ENCODE assay signal across 26 mouse cellular contexts in genomic region chr11:96259511-96259910, GRCm38 (mm10). TPM values are rescaled to one million over a fixed set of nuclear protein-coding genes. Genes with fewer than 3 reads are reported as not detected.
DNase-seq lines count a peak whose midpoint lies in the region; ATAC-seq and TF ChIP-seq lines count a peak whose summit lies in the region.
"Had no signal": no experiment of that assay in that cellular context is flagged by ENCODE, and none has a peak within 500 bp of the region (broad histone marks: within the 10 kb centered on the region; RNA-seq: fewer than 3 reads in every experiment).

No protein-coding gene starts in this region.

- no peak overlapping the region for H3K4me3 ChIP-seq in kidney, adult 2 months (ENCODE audit: insufficient read depth, low read depth, low read length)
- H3K4me3 ChIP-seq in lung, embryonic 14.5 days (ENCODE audit: low read depth, low read length), result no peak overlapping the region
- no peak overlapping the region for H3K4me3 ChIP-seq in lung, postnatal 0 days (ENCODE audit: low read depth, low read length)
- H3K4me3 ChIP-seq in intestine, postnatal 0 days (ENCODE audit: low read depth, low read length), result no peak overlapping the region
- H3K4me3 ChIP-seq in neural tube, embryonic 15.5 days (replicated peaks), result no peak overlapping the region
- H3K4me3 ChIP-seq: embryonic facial prominence, embryonic 10.5 days; embryonic facial prominence, embryonic 15.5 days; forebrain, embryonic 13.5 days; heart, embryonic 13.5 days; hindbrain, embryonic 15.5 days; myocyte; stomach, embryonic 15.5 days had no signal

- no peak overlapping the region for H3K9ac ChIP-seq in lung, embryonic 14.5 days
- no peak overlapping the region for H3K9ac ChIP-seq in lung, postnatal 0 days (replicated peaks; ENCODE audit: low read depth)
- H3K9ac ChIP-seq in intestine, postnatal 0 days (ENCODE audit: low read depth, low read length), result no peak overlapping the region
- no peak overlapping the region for H3K9ac ChIP-seq in neural tube, embryonic 15.5 days (replicated peaks)
- H3K9ac ChIP-seq: embryonic facial prominence, embryonic 15.5 days; forebrain, embryonic 13.5 days; heart, embryonic 13.5 days; hindbrain, embryonic 15.5 days; liver, embryonic 14.5 days; stomach, embryonic 15.5 days had no signal

- no peak overlapping the region for H3K4me2 ChIP-seq in lung, embryonic 14.5 days
- H3K4me2 ChIP-seq in lung, postnatal 0 days (replicated peaks; ENCODE audit: low read depth, low read length), result no peak overlapping the region
- no peak overlapping the region for H3K4me2 ChIP-seq in intestine, postnatal 0 days (replicated peaks; ENCODE audit: low read depth)
- H3K4me2 ChIP-seq in neural tube, embryonic 15.5 days, result no peak overlapping the region
- H3K4me2 ChIP-seq: embryonic facial prominence, embryonic 15.5 days; forebrain, embryonic 13.5 days; heart, embryonic 13.5 days; hindbrain, embryonic 15.5 days; midbrain, embryonic 11.5 days; stomach, embryonic 15.5 days had no signal

- no peaks in the 10 kb centered on the region for H3K9me3 ChIP-seq in lung, embryonic 14.5 days (ENCODE audit: low read depth, low read length)
- no peaks in the 10 kb centered on the region for H3K9me3 ChIP-seq in lung, postnatal 0 days (ENCODE audit: low read length)
- H3K9me3 ChIP-seq in intestine, postnatal 0 days (ENCODE audit: control insufficient read depth), result no peaks in the 10 kb centered on the region
- H3K9me3 ChIP-seq in neural tube, embryonic 15.5 days (replicated peaks), result no peaks in the 10 kb centered on the region
- H3K9me3 ChIP-seq: embryonic facial prominence, embryonic 10.5 days; embryonic facial prominence, embryonic 15.5 days; forebrain, embryonic 13.5 days; heart, embryonic 13.5 days; hindbrain, embryonic 15.5 days; stomach, embryonic 15.5 days had no signal

- no peak for TF ChIP-seq CTCF in kidney, adult 2 months (conservative IDR thresholded peaks at IDR 0.05; ENCODE audit: insufficient read depth, insufficient read length, low read depth, low read length)
- TF ChIP-seq CTCF in lung, embryonic 14.5 days (IDR thresholded peaks at IDR 0.05; ENCODE audit: low read depth), result no peak
- no peak for TF ChIP-seq CTCF in lung, postnatal 0 days (IDR thresholded peaks at IDR 0.05)
- TF ChIP-seq CTCF in intestine, postnatal 0 days (IDR thresholded peaks at IDR 0.05; ENCODE audit: low read depth), result no peak

- DNase-seq in kidney, adult 2 months, result no peak
- DNase-seq in kidney, adult 18-20 months, result no peak
- peak; percentile 0 for DNase-seq in lung, embryonic 14.5 days
- no peak for DNase-seq in lung, postnatal 0 days (ENCODE audit: low spot score)
- DNase-seq: B cell, adult 2 months; cerebellum, adult 8-10 months; cerebellum, postnatal 36 days; gastrocnemius, postnatal 10 days; heart, postnatal 10 days; liver; lung, adult 2 months; right cerebral cortex, postnatal 25 days; thymus, postnatal 14 days had no signal

- peaks cover 41% of the 10 kb centered on the region for H3K4me1 ChIP-seq in kidney, adult 2 months (ENCODE audit: control insufficient read depth, insufficient read depth, low read length)
- H3K4me1 ChIP-seq in lung, embryonic 14.5 days (ENCODE audit: insufficient read depth), result no peaks in the 10 kb centered on the region
- H3K4me1 ChIP-seq in lung, postnatal 0 days (ENCODE audit: insufficient read depth, low read depth, low read length), result no peaks in the 10 kb centered on the region
- no peaks in the 10 kb centered on the region for H3K4me1 ChIP-seq in intestine, postnatal 0 days (replicated peaks; ENCODE audit: control insufficient read depth, insufficient read depth, low read length)
- peaks cover 77% of the 10 kb centered on the region for H3K4me1 ChIP-seq in neural tube, embryonic 15.5 days
- H3K4me1 ChIP-seq: forebrain, embryonic 13.5 days; heart, embryonic 13.5 days; hindbrain, embryonic 15.5 days had no signal

- H3K36me3 ChIP-seq in kidney, adult 2 months (ENCODE audit: control insufficient read depth, insufficient read depth, low read length), result no peaks in the 10 kb centered on the region
- H3K36me3 ChIP-seq in lung, embryonic 14.5 days (ENCODE audit: insufficient read depth), result no peaks in the 10 kb centered on the region
- H3K36me3 ChIP-seq in lung, postnatal 0 days (ENCODE audit: insufficient read depth, low read length), result no peaks in the 10 kb centered on the region
- no peaks in the 10 kb centered on the region for H3K36me3 ChIP-seq in intestine, postnatal 0 days (ENCODE audit: control insufficient read depth, insufficient read depth)
- H3K36me3 ChIP-seq in neural tube, embryonic 15.5 days, result no peaks in the 10 kb centered on the region
- H3K36me3 ChIP-seq: embryonic facial prominence, embryonic 10.5 days; embryonic facial prominence, embryonic 15.5 days; heart, embryonic 13.5 days; hindbrain, embryonic 15.5 days; stomach, embryonic 15.5 days had no signal

- WGBS in kidney, adult 2 months, result 11% methylated on average over 1 of the region's 1 CpGs
- 9% methylated on average over 1 of the region's 1 CpGs for WGBS in lung, embryonic 14.5 days
- WGBS in lung, postnatal 0 days, result 17% methylated on average over 1 of the region's 1 CpGs
- WGBS in intestine, postnatal 0 days, result 4% methylated on average over 1 of the region's 1 CpGs
- 14% methylated on average over 1 of the region's 1 CpGs for WGBS in neural tube, embryonic 15.5 days

- no peak for TF ChIP-seq EP300 in lung, postnatal 0 days (IDR thresholded peaks at IDR 0.05)

- peak overlapping the region; percentile 36 for H3K27ac ChIP-seq in kidney, adult 2 months (ENCODE audit: insufficient read depth, low read depth, low read length)
- H3K27ac ChIP-seq in lung, embryonic 14.5 days (ENCODE audit: low read depth), result no peak overlapping the region
- no peak overlapping the region for H3K27ac ChIP-seq in lung, postnatal 0 days (ENCODE audit: low read length)
- no peak overlapping the region for H3K27ac ChIP-seq in intestine, postnatal 0 days (ENCODE audit: low read depth, low read length)
- H3K27ac ChIP-seq in neural tube, embryonic 15.5 days (replicated peaks), result 0 out of 2 replicates have a peak overlapping the region, but pooled peaks have one; percentile 2
- H3K27ac ChIP-seq: embryonic facial prominence, embryonic 10.5 days; embryonic facial prominence, embryonic 15.5 days; forebrain, embryonic 13.5 days; heart, embryonic 13.5 days; hindbrain, embryonic 15.5 days; liver, embryonic 14.5 days; stomach, embryonic 15.5 days had no signal

- TF ChIP-seq POLR2A in kidney, adult 2 months (IDR thresholded peaks at IDR 0.05; ENCODE audit: low read depth, low read length), result no peak

- no peak for ATAC-seq in lung, embryonic 14.5 days (ENCODE audit: insufficient read depth)
- ATAC-seq in lung, postnatal 0 days, result no peak
- peak; percentile 54; the same call in 1 of the 2 replicates for ATAC-seq in intestine, postnatal 0 days
- no peak for ATAC-seq in neural tube, embryonic 15.5 days (ENCODE audit: low FRiP score)
- ATAC-seq in cerebellum, adult (ENCODE audit: insufficient number of reproducible peaks, low FRiP score, low TSS enrichment), result no peak
- ATAC-seq: forebrain, embryonic 13.5 days had no signal

- H3K27me3 ChIP-seq in kidney, adult 2 months (replicated peaks; ENCODE audit: control insufficient read depth, insufficient read depth, low read length), result no peaks in the 10 kb centered on the region
- H3K27me3 ChIP-seq in lung, embryonic 14.5 days (ENCODE audit: insufficient read depth, low read length), result peaks cover 99% of the 10 kb centered on the region
- peaks cover 79% of the 10 kb centered on the region for H3K27me3 ChIP-seq in lung, postnatal 0 days (replicated peaks; ENCODE audit: insufficient read depth, low read length)
- peaks cover 98% of the 10 kb centered on the region for H3K27me3 ChIP-seq in intestine, postnatal 0 days (replicated peaks; ENCODE audit: control insufficient read depth, insufficient read depth, low read length)
- peaks cover 21% of the 10 kb centered on the region; the same call in 1 of the 2 replicates for H3K27me3 ChIP-seq in neural tube, embryonic 15.5 days (replicated peaks)

RNA-seq across cellular contexts. Expression of gene Hoxb9, which starts 11.7 kb away (rescaled TPM):
- 27.8 and 29.6 TPM in 2 replicates for polyA plus RNA-seq in kidney, adult 2 months (2012; rRNA removed)
- 0.08 and 0.22 TPM in 2 replicates for polyA plus RNA-seq in lung, embryonic 14.5 days (2014; fragmentation: Nextera tagmentation; extraction: Ambion mirVana)
- polyA plus RNA-seq in lung, postnatal 0 days (2015; fragmentation: Nextera tagmentation; extraction: Ambion mirVana), result not detected in 2 replicates
- 0.37 and 1.5 TPM in 2 replicates for polyA plus RNA-seq in intestine, postnatal 0 days (2015; fragmentation: Nextera tagmentation; extraction: Ambion mirVana)
- polyA plus RNA-seq in neural tube, embryonic 15.5 days (2015; fragmentation: Nextera tagmentation; extraction: Ambion mirVana), result 55.7 and 57.5 TPM in 2 replicates
- polyA plus RNA-seq: embryonic facial prominence, embryonic 10.5 days; embryonic facial prominence, embryonic 15.5 days; forebrain, embryonic 13.5 days; heart, embryonic 13.5 days; lung, adult 2 months; midbrain, embryonic 11.5 days; midbrain, postnatal 0 days had no signal

RNA-seq across cellular contexts. Expression of gene Hoxb8, which starts 22.2 kb away (rescaled TPM):
- 51.7 and 69.9 TPM in 2 replicates for polyA plus RNA-seq in kidney, adult 2 months (2012; rRNA removed)
- polyA plus RNA-seq in lung, embryonic 14.5 days (2014; fragmentation: Nextera tagmentation; extraction: Ambion mirVana), result 0.99 and 1.4 TPM in 2 replicates
- polyA plus RNA-seq in lung, postnatal 0 days (2015; fragmentation: Nextera tagmentation; extraction: Ambion mirVana), result 0.23 and 0.35 TPM in 2 replicates
- polyA plus RNA-seq in intestine, postnatal 0 days (2015; fragmentation: Nextera tagmentation; extraction: Ambion mirVana), result 1.0 and 1.1 TPM in 2 replicates
- 63.1 and 71.8 TPM in 2 replicates for polyA plus RNA-seq in neural tube, embryonic 15.5 days (2015; fragmentation: Nextera tagmentation; extraction: Ambion mirVana)
- polyA plus RNA-seq: embryonic facial prominence, embryonic 10.5 days; embryonic facial prominence, embryonic 15.5 days; forebrain, embryonic 13.5 days; heart, embryonic 13.5 days; midbrain, embryonic 11.5 days; midbrain, postnatal 0 days had no signal

RNA-seq across cellular contexts. Expression of gene Hoxb7, which starts 26.9 kb away (rescaled TPM):
- polyA plus RNA-seq in kidney, adult 2 months (2012; rRNA removed), result 15.5 and 16.5 TPM in 2 replicates
- 2.1 and 3.5 TPM in 2 replicates for polyA plus RNA-seq in lung, embryonic 14.5 days (2014; fragmentation: Nextera tagmentation; extraction: Ambion mirVana)
- polyA plus RNA-seq in lung, postnatal 0 days (2015; fragmentation: Nextera tagmentation; extraction: Ambion mirVana), result 1.3 and 1.9 TPM in 2 replicates
- 7.6 and 8.5 TPM in 2 replicates for polyA plus RNA-seq in intestine, postnatal 0 days (2015; fragmentation: Nextera tagmentation; extraction: Ambion mirVana)
- 101 and 115 TPM in 2 replicates for polyA plus RNA-seq in neural tube, embryonic 15.5 days (2015; fragmentation: Nextera tagmentation; extraction: Ambion mirVana)
- polyA plus RNA-seq: embryonic facial prominence, embryonic 10.5 days; embryonic facial prominence, embryonic 15.5 days; forebrain, embryonic 13.5 days; midbrain, embryonic 11.5 days; midbrain, postnatal 0 days had no signal

RNA-seq across cellular contexts. Expression of gene Hoxb6, which starts 32.8 kb away (rescaled TPM):
- polyA plus RNA-seq in kidney, adult 2 months (2012; rRNA removed), result 62.7 and 67.9 TPM in 2 replicates
- polyA plus RNA-seq in lung, embryonic 14.5 days (2014; fragmentation: Nextera tagmentation; extraction: Ambion mirVana), result 19.7 and 24.4 TPM in 2 replicates
- polyA plus RNA-seq in lung, postnatal 0 days (2015; fragmentation: Nextera tagmentation; extraction: Ambion mirVana), result 7.3 and 7.4 TPM in 2 replicates
- 5.7 and 6.4 TPM in 2 replicates for polyA plus RNA-seq in intestine, postnatal 0 days (2015; fragmentation: Nextera tagmentation; extraction: Ambion mirVana)
- polyA plus RNA-seq in neural tube, embryonic 15.5 days (2015; fragmentation: Nextera tagmentation; extraction: Ambion mirVana), result 109 and 135 TPM in 2 replicates
- polyA plus RNA-seq: embryonic facial prominence, embryonic 10.5 days; embryonic facial prominence, embryonic 15.5 days; forebrain, embryonic 13.5 days; midbrain, embryonic 11.5 days; midbrain, postnatal 0 days; myocyte had no signal

RNA-seq across cellular contexts. Expression of gene Hoxb5, which starts 43.6 kb away (rescaled TPM):
- polyA plus RNA-seq in kidney, adult 2 months (2012; rRNA removed), result 7.7 and 8.4 TPM in 2 replicates
- polyA plus RNA-seq in lung, embryonic 14.5 days (2014; fragmentation: Nextera tagmentation; extraction: Ambion mirVana), result 65.9 and 76.1 TPM in 2 replicates
- 16.8 and 17.3 TPM in 2 replicates for polyA plus RNA-seq in lung, postnatal 0 days (2015; fragmentation: Nextera tagmentation; extraction: Ambion mirVana)
- polyA plus RNA-seq in intestine, postnatal 0 days (2015; fragmentation: Nextera tagmentation; extraction: Ambion mirVana), result 14.7 and 15.8 TPM in 2 replicates
- 39.5 and 106 TPM in 2 replicates for polyA plus RNA-seq in neural tube, embryonic 15.5 days (2015; fragmentation: Nextera tagmentation; extraction: Ambion mirVana)
- polyA plus RNA-seq: embryonic facial prominence, embryonic 15.5 days; forebrain, embryonic 13.5 days; midbrain, embryonic 11.5 days; midbrain, postnatal 0 days; myocyte had no signal

Comparison
In these comparisons a context has a peak if more than half of its experiments do, and no peak if none do; other contexts are left out.
1. H3K27ac ChIP-seq: peak in kidney, adult 2 months (single experiment) and neural tube, embryonic 15.5 days (single experiment); none in lung, embryonic 14.5 days (single experiment), lung, postnatal 0 days (single experiment) and intestine, postnatal 0 days (single experiment).
2. RNA of gene Hoxb9, which starts 11.7 kb away (polyA plus RNA-seq): 55.7 to 57.5 TPM in neural tube, embryonic 15.5 days and 27.8 to 29.6 TPM in kidney, adult 2 months; 0.37 to 1.5 TPM in intestine, postnatal 0 days, 0.08 to 0.22 TPM in lung, embryonic 14.5 days and not detected in lung, postnatal 0 days; every median in the first group is over 10 times any median in the second.
3. RNA of gene Hoxb8, which starts 22.2 kb away (polyA plus RNA-seq): 63.1 to 71.8 TPM in neural tube, embryonic 15.5 days and 51.7 to 69.9 TPM in kidney, adult 2 months; 0.99 to 1.4 TPM in lung, embryonic 14.5 days, 1.0 to 1.1 TPM in intestine, postnatal 0 days and 0.23 to 0.35 TPM in lung, postnatal 0 days; every median in the first group is over 10 times any median in the second.